Mouse (Mus musculus): ENCODE measurements around the gene Zmiz1.
A peak's percentile ranks its signal among the peaks of the same experiment; 100 is the strongest.

The Zmiz1 gene

DNA sequence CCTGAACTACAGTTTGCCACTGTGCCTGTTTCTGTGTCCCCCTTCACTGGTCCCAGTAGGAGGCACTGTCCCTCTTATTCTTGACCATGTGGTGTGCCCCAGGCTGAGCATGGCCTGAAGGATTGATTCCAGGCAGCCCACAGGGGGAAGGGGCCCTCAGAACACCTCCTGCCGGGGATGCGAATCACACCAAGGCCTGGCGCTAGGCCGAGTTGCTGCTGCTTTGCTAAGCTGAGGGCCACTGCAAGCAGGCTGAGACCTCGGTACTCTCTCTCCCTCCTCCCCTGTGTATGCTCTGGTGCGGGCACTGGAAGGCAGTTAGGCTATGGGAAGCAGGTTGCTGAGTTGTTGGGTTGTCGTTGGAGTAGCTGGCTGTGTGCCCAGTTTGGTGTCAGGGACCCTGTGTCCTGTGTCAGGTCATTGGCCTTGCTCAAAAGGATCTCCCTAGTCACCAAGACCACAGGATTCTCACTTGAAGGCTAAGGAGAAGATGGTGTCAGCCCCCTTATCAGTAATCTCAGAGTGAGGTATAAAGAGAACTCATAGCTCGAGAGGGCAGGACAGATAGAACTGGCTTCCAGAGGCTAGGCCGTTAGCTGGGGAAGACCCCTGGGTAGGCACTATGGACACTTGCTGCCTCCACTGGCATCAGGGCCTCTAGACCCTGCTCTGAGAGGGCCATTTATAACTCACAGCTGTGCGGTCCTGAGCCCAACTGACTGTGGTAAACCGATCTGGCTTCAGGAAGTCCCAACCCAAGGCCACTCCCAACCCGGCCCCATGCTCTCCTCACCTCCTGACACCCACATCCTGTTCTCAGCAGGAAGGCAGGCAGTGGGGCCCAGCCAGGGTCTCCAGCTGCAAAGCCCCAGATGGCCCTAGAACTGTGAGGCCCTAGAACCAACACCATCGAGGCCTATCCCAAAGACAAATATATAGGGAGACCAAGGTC is 57.9 kb downstream of the Zmiz1 start:
- no peak for DNase-seq

DNA sequence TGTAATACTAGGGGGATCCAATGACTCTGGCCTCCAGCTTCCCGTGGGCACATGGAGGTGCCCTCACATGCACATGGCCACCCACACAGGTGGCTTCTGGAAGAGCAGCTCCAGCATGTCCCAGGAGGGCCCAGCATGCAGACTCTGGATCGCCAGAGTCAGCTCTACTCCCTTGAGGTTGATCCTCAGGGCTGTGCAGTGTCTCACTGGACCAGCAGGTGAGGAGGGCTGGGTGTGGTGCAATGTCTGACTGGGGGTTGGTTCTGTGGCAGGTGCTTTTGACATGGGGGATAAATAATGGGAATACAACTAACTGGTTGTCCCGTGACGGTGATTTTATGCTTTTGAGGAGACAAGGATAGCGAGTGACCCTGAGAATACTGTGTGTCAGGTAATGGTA is 59.7 kb downstream of the Zmiz1 start:
- no peak for DNase-seq

- peak; percentile 68 for DNase-seq
Observed at GRCm38 (mm10) chr14:25519656-25520055, 60.7 kb downstream of the Zmiz1 start.

GRCm38 (mm10) chr14:25520589-25520988 is 61.6 kb downstream of the Zmiz1 start:
- DNase-seq, result no peak

DNA sequence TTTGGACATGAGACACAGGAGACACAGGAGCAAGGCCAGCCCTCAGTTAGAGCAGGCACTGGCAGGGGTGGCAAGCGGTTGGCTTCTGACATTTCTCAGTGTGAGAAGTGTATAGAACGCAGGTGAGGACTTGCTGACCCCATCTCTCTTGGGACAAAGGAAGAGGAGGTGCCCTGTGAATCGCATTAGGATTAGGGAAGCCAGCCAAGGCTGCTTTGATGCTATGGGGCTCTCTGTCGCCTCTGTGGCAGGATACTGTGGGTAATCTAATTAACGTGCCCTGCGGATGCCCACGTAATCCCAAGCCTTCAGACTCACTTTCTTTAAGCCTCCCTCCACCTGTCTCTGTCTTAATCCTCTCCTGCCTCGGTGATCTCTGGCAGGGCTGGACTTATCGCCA is 62.0 kb downstream of the Zmiz1 start:
- no peak for DNase-seq

DNA sequence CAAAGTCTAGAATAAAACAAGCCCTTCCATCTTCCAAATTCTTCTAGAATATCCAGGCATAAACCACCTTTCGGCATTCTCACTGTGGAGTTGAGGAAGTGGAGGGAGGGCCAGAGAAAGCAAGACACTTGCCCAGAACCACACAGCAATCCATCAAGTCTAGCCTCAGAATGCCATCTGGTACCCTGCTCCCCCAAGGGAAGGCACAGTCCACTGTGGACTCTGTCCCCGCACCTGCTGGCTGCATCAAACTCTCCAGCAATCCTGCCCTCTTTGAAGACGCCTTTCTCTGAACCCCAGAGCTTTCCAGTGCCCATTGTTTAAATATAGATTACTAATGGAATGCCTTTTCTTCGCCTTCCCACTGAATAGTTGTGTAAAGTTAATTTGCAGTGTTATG is 62.5 kb downstream of the Zmiz1 start:
- DNase-seq, result no peak

GRCm38 (mm10) chr14:25522415-25522814 is 63.4 kb downstream of the Zmiz1 start:
- no peak for DNase-seq

GRCm38 (mm10) chr14:25523230-25524110 is 64.5 kb downstream of the Zmiz1 start:
- no peak for DNase-seq

GRCm38 (mm10) chr14:25524111-25524495 is 65.1 kb downstream of the Zmiz1 start:
- DNase-seq, result no peak

DNA sequence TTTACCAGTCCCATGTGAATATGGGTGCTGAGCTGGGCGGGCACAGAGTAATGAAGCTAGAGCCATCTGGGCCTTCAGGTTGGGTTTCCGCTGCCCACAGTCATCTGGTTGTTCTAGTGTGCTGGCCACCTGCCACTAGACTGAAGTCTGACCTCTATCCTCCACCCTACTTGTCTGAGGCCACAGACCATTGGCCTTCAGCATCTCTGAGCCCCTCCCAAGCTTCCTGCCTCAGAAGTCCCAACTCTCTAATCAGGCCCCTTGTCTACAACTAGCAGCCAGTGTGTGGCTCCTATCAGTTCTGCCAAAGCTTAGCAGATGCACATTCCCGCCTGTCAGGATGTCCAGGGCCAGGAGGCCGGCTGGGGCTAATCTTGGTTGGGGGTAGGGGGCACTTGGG is 65.9 kb downstream of the Zmiz1 start:
- no peak for DNase-seq

DNA sequence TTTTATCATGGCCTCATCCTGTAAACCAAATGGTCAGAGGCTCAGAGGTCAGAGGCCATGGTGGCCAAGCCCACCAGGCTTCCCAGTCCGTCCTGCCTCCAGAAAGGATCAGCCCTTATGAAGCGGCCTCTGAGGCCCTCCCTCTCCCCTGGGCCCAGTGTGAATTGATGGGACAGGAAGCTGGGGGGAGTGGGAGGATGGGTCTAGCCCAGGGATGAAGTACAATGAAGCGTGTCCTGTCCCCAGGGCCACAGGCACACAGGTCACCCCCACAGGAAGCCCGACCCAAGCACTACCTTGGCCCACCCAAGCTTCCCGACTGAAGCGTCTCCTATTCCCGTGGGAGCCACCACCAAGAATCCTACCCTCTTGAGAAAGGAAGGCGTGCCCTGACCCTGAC is 66.7 kb downstream of the Zmiz1 start:
- DNase-seq, result peak; percentile 53

DNA sequence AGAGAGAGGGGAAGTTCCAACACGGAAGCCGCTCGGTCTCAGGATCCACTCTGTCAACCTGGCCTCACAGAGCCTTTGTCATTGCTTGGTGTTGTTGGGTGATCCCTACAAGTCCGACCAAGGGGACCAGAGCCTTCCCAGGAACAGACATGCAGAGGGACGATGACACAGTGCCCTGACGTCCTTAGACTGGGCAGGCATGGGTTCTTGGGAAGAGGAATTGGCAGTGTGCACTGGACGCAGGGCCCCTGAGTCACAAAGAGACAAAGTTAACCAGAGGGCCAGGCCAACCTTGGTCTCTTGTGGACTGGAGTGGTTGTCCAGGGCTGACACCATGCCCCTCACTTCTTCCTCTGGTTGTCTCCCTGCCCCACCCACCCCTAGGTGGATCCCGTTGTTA is 67.9 kb downstream of the Zmiz1 start:
- no peak for DNase-seq

DNA sequence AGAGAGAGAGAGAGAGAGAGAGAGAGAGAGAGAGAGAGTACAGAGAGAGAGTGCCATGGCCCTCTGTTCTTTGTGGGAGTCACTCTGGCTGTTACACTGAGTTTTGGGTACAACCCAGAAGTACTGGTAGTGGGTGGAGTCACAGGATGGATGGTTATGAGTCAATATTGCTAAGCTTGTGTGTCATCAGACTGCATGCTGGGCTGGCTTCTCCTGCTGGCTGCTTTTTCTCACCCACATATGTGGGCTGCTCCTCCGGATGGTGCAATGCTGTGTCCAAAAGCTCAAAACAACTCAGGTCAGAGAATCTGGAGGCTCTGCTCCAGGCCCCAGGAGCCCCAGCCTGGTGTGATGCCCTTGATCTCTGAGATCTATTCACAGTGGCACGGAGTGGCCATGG is 68.3 kb downstream of the Zmiz1 start:
- DNase-seq, result no peak

DNA sequence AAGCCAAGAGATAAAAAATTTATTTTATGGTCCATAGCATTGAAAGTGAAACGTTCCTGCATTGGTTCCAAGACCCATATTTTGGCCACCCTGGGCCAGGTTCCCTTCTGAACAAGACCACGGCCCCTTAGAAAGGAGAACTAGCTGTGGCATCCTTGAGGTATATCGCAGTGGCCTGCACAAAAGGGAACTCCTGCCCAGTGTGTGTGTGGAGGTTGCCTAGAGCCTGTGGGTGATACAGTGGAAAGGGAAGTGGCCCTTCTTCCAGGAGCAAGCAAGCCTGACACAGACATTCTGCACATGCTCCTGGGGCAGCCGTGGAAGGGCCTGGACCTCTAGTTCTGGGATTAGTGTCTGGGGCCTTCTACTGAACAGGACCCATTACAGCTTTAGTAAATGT is 71.4 kb downstream of the Zmiz1 start:
- DNase-seq, result no peak

- no peak for DNase-seq
Observed at GRCm38 (mm10) chr14:25530815-25531214, 71.8 kb downstream of the Zmiz1 start.

DNA sequence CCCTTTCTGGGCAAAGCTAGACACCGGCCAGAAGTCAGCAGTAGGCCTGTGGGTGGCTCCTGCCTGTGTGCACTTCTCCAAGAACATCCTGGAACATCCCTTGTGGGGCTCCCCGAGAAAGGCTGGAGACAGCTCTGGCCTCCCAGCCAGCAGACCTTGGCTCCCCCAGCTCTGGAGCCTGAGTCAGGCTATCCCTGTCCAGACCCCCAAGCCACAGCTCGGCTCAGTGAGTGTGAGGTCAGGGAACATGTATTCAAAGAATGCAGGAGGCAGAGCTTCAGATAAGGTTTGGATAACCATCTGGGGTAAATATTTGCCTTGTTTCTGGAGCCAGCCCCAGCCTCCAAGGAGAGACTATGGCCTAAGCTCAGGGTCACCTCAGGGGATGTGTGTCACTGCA is 74.0 kb downstream of the Zmiz1 start:
- peak; percentile 60 for DNase-seq

DNA sequence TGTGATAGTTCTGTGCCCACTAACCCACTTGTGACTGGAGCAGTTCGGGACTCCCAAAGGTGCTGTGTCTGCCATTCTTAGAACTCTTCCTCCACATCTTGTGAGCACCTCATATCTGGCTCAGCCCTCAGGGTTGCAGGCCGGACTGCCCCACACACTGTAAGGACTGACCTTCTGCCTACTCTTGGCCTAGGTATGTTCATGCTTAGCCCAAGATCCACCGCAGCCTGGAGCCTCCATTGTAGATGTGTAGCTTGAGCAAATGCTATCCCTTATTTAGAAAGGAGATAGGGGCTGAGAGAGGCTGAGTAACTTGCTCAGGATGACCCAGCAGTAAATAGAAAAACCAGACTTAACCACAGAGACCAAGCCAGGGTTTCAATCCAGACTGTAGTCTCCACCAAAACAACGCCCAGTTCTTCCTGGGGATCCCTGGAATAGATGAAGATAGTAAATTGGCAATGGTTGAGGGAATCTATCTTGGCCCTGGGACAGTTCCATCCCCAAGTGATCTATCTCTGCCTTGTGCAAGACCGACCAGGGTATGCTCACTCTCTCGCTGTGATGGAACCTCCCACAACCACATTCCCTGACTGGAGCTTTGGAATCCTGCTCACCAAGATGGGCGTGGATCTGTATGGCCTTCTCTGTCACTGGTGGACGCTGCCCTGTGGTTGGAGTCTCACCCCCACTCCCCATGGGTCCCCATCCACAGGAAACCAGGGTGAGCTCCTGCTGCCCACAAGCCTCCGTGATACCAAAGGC is 74.8 kb downstream of the Zmiz1 start:
- DNase-seq, result no peak

- no peak for DNase-seq
Observed at GRCm38 (mm10) chr14:25534396-25534769, 75.4 kb downstream of the Zmiz1 start.

DNA sequence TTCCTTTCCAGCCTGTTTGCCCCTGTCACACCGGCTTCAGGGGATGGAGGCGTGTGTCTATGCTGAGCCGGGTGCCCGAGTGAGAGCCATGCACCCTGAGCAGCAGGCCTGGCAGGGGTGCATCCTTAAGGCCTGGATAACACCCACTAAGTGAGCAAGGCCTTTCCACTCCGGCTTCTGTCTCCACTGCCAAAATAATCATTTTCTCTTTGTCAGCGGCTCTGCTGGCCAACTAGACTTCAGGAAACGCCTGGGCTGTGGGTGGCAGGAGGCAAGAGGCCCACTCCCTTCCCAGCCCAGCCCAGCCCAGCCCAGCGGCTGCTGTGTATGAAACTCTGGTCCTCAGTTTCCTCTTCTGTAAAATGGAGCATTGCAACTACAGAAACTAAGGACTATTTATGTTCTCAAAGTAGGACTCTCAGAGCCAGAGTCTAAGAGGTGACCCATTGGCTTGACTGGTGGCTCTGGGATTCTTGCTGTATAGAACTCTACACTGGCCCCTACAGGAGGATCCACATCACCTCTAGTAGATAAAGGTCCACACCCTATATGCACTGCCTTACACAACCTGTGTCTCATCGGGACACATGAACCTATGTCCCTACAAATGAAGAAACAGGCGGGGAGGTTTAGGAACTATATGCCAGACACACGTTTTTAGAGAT is 76.1 kb downstream of the Zmiz1 start:
- no peak for DNase-seq

DNA sequence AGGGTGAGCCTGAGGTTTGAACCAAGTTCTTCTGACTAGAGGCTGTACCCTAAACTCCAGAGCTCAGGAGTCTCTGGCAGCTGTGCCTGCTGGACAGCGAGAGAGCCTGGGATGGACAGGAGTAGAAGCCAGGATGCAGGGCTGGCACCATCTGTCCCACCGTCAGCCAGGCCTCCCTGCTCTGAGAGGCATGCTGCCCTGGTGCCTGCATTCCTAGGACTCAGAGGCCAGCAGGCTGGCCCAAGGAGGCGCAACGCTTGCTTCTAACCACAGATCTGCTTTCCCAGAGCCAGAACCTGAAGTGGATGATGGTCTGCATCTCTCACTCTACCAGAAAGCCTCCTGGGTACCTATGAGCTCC is 76.6 kb downstream of the Zmiz1 start:
- DNase-seq, result no peak

DNA sequence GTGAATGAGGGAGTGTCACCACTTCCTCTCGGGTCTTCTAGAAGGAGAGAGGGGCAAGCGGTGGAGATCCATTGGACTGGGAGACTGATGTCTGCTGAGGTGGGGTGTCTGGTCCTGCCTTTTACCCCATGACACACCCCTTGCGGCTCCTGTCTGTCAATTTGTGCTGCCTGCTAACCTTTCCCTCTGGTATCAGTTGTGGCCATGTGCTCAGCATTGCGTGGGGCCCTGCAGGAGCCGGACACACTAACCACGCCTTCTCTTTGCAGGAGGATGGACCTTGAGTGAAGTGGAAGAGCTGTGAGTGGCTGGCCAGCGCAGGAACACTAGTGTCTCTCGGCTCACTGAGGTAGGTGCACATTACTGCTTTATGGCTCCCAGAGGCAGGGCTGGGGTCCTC is 77.5 kb downstream of the Zmiz1 start:
- DNase-seq, result no peak

DNA sequence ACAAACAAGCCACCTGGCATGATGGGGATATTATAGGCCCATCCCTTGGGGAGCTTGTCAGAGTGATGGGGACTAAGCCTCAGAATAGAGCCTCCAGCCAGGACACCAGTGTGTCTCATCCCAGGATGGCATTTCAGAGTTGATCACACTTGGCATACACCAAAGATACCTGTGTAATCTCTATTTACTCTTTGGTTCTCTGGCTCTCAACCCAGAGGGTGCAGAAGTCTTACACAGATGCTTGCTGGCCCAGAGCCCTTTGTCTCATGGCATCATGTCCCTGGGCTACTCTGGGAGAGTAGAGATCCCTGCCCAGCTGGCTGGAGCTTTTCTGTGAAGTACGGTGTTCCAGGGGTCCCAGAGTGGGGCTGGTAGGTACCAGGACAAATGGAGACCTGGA is 78.4 kb downstream of the Zmiz1 start:
- no peak for DNase-seq

- DNase-seq, result no peak
Observed at GRCm38 (mm10) chr14:25538522-25538921, 79.5 kb downstream of the Zmiz1 start.
